Mouse (Mus musculus) lung, adult 2 months (tissue): ENCODE measurements around the gene Nudt12. TPM values are rescaled to one million over a fixed set of nuclear protein-coding genes. Genes with fewer than 3 reads are reported as not detected.

Experiments
- DNase-seq: peaks from one replicate; pipeline ENCODE4 v3.0.0; 2022
- H3K4me1 ChIP-seq: fragments of 200-500 bp; 2 replicates; pipeline ENCODE4 v1.6.1; 2011; ENCODE audit warnings: low read length; ENCODE audit not compliant: control insufficient read depth, insufficient read depth
- H3K4me3 ChIP-seq: fragments of 200-500 bp; replicated peaks from 2 replicates; pipeline ENCODE3; 2011; ENCODE audit warnings: low read depth, mild to moderate bottlenecking, control low read depth, low read length; ENCODE audit errors: extremely low read depth
- CTCF ChIP-seq: fragments of 200-500 bp; IDR thresholded peaks from 2 replicates; pipeline ENCODE4 v1.5.1; 2011; ENCODE audit warnings: mild to moderate bottlenecking, low read length, control low read depth; ENCODE audit not compliant: insufficient read depth
- POLR2A ChIP-seq: fragments of 200-500 bp; IDR thresholded peaks from 2 replicates; pipeline ENCODE4 v1.6.1; 2011; ENCODE audit warnings: low read depth, mild to moderate bottlenecking, control low read depth, low read length, borderline replicate concordance; ENCODE audit errors: extremely low read depth
- WGBS: fragments of 180-500 bp; shearing (Covaris S2); methylation state at CpG from one replicate; pipeline ENCODE4 v1.1.7; 2018; 5-methylcytosine and 5-hydroxymethylcytosine counted together
- polyA plus RNA-seq: library from polyadenylated mRNA; depleted of rRNA; stranded (reverse); fragments of >200 nt; gene quantifications from 2 replicates; pipeline ENCODE4 v1.2.3, GENCODE M21; 2012; rRNA removed

Nudt12 gene
- polyA plus RNA-seq, 1 experiment: 2.8 TPM

DNA sequence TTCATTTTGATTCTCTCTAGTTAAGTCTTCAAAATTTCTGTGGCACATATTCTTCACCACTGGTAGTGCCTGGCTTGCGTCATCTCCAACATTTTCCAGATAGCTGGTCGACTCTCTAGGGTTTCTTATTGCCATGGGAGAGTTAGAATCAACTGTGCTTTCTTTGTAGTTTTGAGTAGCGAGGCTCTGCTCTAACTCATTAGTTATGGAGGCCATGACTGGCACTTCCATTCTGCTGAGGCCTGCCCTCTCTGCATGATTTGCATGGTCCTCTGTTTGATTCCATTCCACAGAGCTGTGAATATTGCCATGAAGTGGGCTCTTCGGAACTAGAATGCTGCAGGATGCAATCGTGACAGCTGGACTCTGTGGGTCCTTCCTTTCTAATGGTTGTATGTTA, 39.9 kb downstream of the Nudt12 start:
- no peak overlapping the region for H3K4me3 ChIP-seq
- H3K4me1 ChIP-seq: no peaks in the 10 kb centered on the region
- WGBS: 69% methylated on average over 5 of the region's 5 CpGs
- TF ChIP-seq CTCF (no peak), POLR2A (no peak)
- no peak for DNase-seq

GRCm38 (mm10) chr17:58959905-58960304, 53.3 kb downstream of the Nudt12 start:
- 29% methylated on average over 3 of the region's 3 CpGs for WGBS
- DNase-seq: no peak
- no peak for TF ChIP-seq POLR2A
- no peak overlapping the region for H3K4me3 ChIP-seq
- no peaks in the 10 kb centered on the region for H3K4me1 ChIP-seq

DNA sequence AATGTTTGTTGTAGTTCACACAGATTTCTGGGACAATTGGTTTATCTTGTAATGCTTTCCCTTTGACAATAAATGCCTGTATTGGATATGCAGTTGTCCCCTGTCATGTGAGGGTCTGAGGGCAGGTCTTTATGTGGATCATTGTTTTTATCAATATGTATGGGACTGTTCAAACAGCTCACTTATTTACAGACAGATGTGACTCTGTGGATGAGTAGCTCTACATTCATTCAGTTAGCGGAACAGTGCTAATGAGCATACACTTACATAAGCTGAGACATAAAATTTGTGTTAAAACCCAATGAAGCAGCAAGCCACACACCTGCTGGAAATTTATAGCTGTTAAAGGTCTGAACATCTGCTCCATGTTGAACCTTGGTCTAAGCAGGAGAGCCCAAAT, 56.1 kb downstream of the Nudt12 start:
- Histone ChIP-seq H3K4me1 (no peaks in the 10 kb centered on the region), H3K4me3 (no peak overlapping the region)
- TF ChIP-seq CTCF (no peak), POLR2A (no peak)
- WGBS: 90% methylated on average over 1 of the region's 1 CpGs
- no peak for DNase-seq

Other genes with a start within 250 kb of the Nudt12 start
- not detected in 2 replicates for gene Pdzph1, start 22.0 kb downstream of the Nudt12 start, polyA plus RNA-seq